Mouse (Mus musculus) kidney, adult 8-10 months (tissue): ENCODE measurements around the gene Hibadh.

ENCODE experiments used
- DNase-seq, 2 experiments: peaks; one replicate each; pipeline ENCODE4 v3.0.0; 2022

The Hibadh gene

GRCm38 (mm10) chr6:52567327-52568299 lies 72.6 kb downstream of the Hibadh start:
- DNase-seq = no peak

GRCm38 (mm10) chr6:52565210-52565609 lies 75.0 kb downstream of the Hibadh start:
- no peak for DNase-seq

- no peak for DNase-seq
Measured at GRCm38 (mm10) chr6:52562994-52563393, 77.2 kb downstream of the Hibadh start.

GRCm38 (mm10) chr6:52559041-52559440 lies 81.1 kb downstream of the Hibadh start:
- DNase-seq = peak; percentile 17 to 26

- DNase-seq = no peak
Measured at GRCm38 (mm10) chr6:52544376-52544775, 95.8 kb downstream of the Hibadh start.

GRCm38 (mm10) chr6:52542464-52542863 lies 97.7 kb downstream of the Hibadh start:
- DNase-seq = no peak

GRCm38 (mm10) chr6:52539911-52540310 lies 100.3 kb downstream of the Hibadh start:
- DNase-seq = no peak

- no peak for DNase-seq
Measured at GRCm38 (mm10) chr6:52535072-52535704, 105.0 kb downstream of the Hibadh start.

- no peak for DNase-seq
Measured at GRCm38 (mm10) chr6:52532144-52532492, 108.1 kb downstream of the Hibadh start.

- no peak for DNase-seq
Measured at GRCm38 (mm10) chr6:52531366-52532143, 108.6 kb downstream of the Hibadh start.

- DNase-seq = no peak
Measured at GRCm38 (mm10) chr6:52530861-52531260, 109.3 kb downstream of the Hibadh start.

- no peak for DNase-seq
Measured at GRCm38 (mm10) chr6:52524226-52524625, 116.0 kb downstream of the Hibadh start.

- no peak for DNase-seq
Measured at GRCm38 (mm10) chr6:52518704-52519103, 121.5 kb downstream of the Hibadh start.

GRCm38 (mm10) chr6:52517272-52517671 lies 122.9 kb downstream of the Hibadh start:
- DNase-seq = no peak

GRCm38 (mm10) chr6:52513876-52514405 lies 126.2 kb downstream of the Hibadh start:
- DNase-seq = no peak

- no peak for DNase-seq
Measured at GRCm38 (mm10) chr6:52508789-52509188, 131.4 kb downstream of the Hibadh start.

GRCm38 (mm10) chr6:52507946-52508345 lies 132.2 kb downstream of the Hibadh start:
- no peak for DNase-seq

GRCm38 (mm10) chr6:52507171-52507570 lies 133.0 kb downstream of the Hibadh start:
- no peak for DNase-seq

GRCm38 (mm10) chr6:52505777-52506755 lies 134.1 kb downstream of the Hibadh start:
- no peak for DNase-seq

- DNase-seq = peak in 1 of 2 experiments; percentile 14
Measured at GRCm38 (mm10) chr6:52504676-52505460, 135.3 kb downstream of the Hibadh start.

GRCm38 (mm10) chr6:52502986-52503385 lies 137.2 kb downstream of the Hibadh start:
- no peak for DNase-seq
